Mouse (Mus musculus): Measurements from ENCODE around the gene Axin1. TPM values are rescaled to one million over a fixed set of nuclear protein-coding genes. Genes with fewer than 3 reads are reported as not detected.
A peak's percentile ranks its signal among the peaks of the same experiment; 100 is the strongest.

The Axin1 gene
- polyA plus RNA-seq, 1 experiment from 2014 or later: 7.8 TPM

GRCm38 (mm10) chr17:26125226-26125625, 13.3 kb upstream of the Axin1 start:
- Histone ChIP-seq H3K4me1 (ENCODE audit: control insufficient read depth, insufficient read depth, low read length) (peaks cover 8% of the 10 kb centered on the region; the same call in 1 of the 2 replicates), H3K9me3 (replicated peaks; ENCODE audit: control insufficient read depth, low read length) (no peaks in the 10 kb centered on the region), H3K27ac (ENCODE audit: low read depth, low read length) (no peak overlapping the region), H3K4me3 (ENCODE audit: low read depth, low read length) (no peak overlapping the region), H3K27me3 (ENCODE audit: control insufficient read depth, insufficient read depth, low read length) (no peaks in the 10 kb centered on the region), H3K9ac (ENCODE audit: low read depth, low read length) (no peak overlapping the region), H3K4me2 (no peak overlapping the region), H3K36me3 (ENCODE audit: control insufficient read depth, insufficient read depth, low read length) (peaks cover 28% of the 10 kb centered on the region)
- WGBS (ENCODE audit: insufficient replicate concordance): 89% methylated on average over 10 of the region's 10 CpGs
- no peak for ATAC-seq (replicated peaks; ENCODE audit: insufficient number of reproducible peaks, low FRiP score, low TSS enrichment)

GRCm38 (mm10) chr17:26131062-26131732, 7.3 kb upstream of the Axin1 start:
- H3K27ac ChIP-seq (ENCODE audit: low read depth, low read length): no peak overlapping the region
- no peaks in the 10 kb centered on the region for H3K4me1 ChIP-seq (ENCODE audit: control insufficient read depth, insufficient read depth, low read length)
- WGBS (ENCODE audit: insufficient replicate concordance): 82% methylated on average over 18 of the region's 18 CpGs
- H3K9me3 ChIP-seq (replicated peaks; ENCODE audit: control insufficient read depth, low read length): no peaks in the 10 kb centered on the region
- H3K27me3 ChIP-seq (ENCODE audit: control insufficient read depth, insufficient read depth, low read length): no peaks in the 10 kb centered on the region
- no peak for ATAC-seq (replicated peaks; ENCODE audit: insufficient number of reproducible peaks, low FRiP score, low TSS enrichment)
- no peak overlapping the region for H3K4me2 ChIP-seq
- no peak overlapping the region for H3K4me3 ChIP-seq (ENCODE audit: low read depth, low read length)
- no peak overlapping the region for H3K9ac ChIP-seq (ENCODE audit: low read depth, low read length)
- peaks cover 27% of the 10 kb centered on the region for H3K36me3 ChIP-seq (ENCODE audit: control insufficient read depth, insufficient read depth, low read length)

DNA sequence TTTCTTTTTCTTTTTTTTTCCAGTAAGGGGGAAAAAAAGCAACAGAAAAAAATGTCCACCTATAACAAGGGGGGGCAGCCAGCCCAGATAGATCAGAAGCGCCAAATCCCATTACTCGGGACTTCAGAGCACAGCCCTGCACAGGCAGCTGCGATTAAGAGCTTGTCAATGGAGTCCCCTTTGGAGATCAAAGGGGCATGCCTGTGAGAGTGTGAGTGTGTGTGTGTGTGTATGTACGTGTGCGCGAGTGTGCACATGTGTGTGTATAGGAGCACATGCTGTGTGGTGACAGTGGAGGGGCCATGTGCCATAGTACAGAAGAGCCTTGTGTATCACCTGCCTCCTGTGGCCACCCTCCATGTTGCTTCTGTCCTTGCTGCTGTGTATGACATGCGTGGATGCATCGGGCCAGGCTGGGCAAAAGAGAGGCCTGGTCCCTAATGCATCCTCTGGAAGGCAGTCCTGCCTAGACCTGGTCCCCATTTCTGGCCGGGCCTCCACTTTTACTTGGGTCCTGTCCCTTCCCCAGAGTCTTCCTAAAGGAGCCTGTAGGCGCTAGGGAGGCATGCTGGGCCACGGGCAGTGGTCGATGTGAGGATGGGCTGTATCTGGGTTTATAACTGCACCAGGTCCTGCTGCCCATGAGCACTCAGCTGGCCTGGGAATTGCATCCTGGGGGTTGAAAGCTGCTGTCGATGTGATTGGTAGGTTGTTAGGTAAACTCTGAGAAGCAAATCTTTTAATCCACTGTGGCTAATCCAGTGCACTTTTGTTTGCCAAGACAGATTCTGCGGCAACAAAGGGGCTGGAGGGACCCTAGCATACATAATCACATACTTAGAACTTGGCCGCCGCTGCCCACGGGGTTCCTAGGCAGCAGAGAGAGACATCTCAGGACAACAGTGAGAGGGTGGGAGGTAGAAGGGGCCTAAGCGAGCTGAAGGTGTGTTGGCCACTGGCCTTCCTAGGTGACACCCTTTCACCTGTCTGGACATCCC, 6.3 kb upstream of the Axin1 start:
- no peak overlapping the region for H3K4me3 ChIP-seq (ENCODE audit: low read depth, low read length)
- no peak for ATAC-seq (replicated peaks; ENCODE audit: insufficient number of reproducible peaks, low FRiP score, low TSS enrichment)
- H3K36me3 ChIP-seq (ENCODE audit: control insufficient read depth, insufficient read depth, low read length): peaks cover 18% of the 10 kb centered on the region
- H3K9ac ChIP-seq (ENCODE audit: low read depth, low read length): no peak overlapping the region
- no peak overlapping the region for H3K4me2 ChIP-seq
- H3K27me3 ChIP-seq (ENCODE audit: control insufficient read depth, insufficient read depth, low read length): no peaks in the 10 kb centered on the region
- H3K9me3 ChIP-seq (replicated peaks; ENCODE audit: control insufficient read depth, low read length): no peaks in the 10 kb centered on the region
- no peaks in the 10 kb centered on the region for H3K4me1 ChIP-seq (ENCODE audit: control insufficient read depth, insufficient read depth, low read length)
- no peak overlapping the region for H3K27ac ChIP-seq (ENCODE audit: low read depth, low read length)
- WGBS (ENCODE audit: insufficient replicate concordance): 89% methylated on average over 18 of the region's 18 CpGs

DNA sequence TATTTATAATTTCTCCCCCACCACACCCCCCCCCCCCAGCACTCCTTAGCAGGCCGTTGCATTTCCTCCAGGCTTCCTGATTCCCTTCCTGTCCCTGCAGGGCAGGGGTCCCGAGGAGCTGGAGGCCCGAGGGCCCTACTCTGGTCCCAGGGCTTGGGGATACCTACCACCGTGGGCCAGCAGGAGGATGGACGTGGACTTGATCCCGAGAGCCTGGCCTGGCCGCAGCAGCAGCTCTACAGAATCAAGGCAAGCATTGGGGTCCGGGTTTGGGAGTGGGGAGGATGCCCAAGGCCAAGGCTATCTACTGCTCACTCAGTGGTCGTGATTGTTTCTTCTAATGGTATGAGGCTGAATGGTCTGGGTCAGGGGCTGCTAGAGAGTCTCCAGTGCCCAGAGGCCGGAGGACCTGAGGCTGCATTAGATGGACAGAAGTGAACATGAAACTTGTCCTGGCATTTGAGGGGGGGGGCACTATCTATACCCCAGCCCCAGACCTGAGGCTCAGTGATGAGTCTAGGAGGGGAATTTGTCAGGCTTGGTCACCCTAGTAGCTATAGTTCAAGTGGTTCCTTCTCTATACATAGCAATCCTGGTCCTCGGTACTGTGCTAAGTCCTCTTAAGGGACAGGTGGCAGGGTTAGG, 1.3 kb upstream of the Axin1 start:
- Histone ChIP-seq H3K9ac (ENCODE audit: low read depth, low read length) (peak overlapping the region; percentile 34; the same call in 1 of the 2 replicates), H3K27me3 (ENCODE audit: control insufficient read depth, insufficient read depth, low read length) (no peaks in the 10 kb centered on the region), H3K4me3 (ENCODE audit: low read depth, low read length) (no peak overlapping the region), H3K36me3 (ENCODE audit: control insufficient read depth, insufficient read depth, low read length) (peaks cover 1% of the 10 kb centered on the region; the same call in 1 of the 2 replicates), H3K9me3 (replicated peaks; ENCODE audit: control insufficient read depth, low read length) (no peaks in the 10 kb centered on the region), H3K4me1 (ENCODE audit: control insufficient read depth, insufficient read depth, low read length) (peaks cover 9% of the 10 kb centered on the region; the same call in 1 of the 2 replicates), H3K4me2 (peak overlapping the region; percentile 76; the same call in 1 of the 2 replicates), H3K27ac (ENCODE audit: low read depth, low read length) (no peak overlapping the region)
- ATAC-seq (replicated peaks; ENCODE audit: insufficient number of reproducible peaks, low FRiP score, low TSS enrichment): no peak
- 74% methylated on average over 11 of the region's 11 CpGs for WGBS (ENCODE audit: insufficient replicate concordance)

DNA sequence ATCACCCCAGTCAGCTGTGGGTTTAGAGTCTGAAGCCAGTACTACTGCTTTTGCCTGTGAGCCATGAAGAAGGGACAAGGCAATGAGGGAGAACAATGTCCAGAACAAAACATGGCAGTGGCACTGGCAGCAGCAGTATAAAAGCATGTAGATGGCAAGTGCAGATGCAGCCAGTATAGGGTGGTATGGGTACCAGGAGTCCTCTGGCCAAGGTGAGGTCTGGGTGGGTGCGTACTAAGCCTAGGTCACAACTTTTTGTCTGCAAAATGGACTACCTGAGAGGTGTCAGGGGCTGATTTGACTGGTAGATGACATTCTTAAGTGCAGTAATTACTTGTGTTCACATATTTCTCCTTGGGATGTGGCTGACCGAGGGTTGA, 747 bp upstream of the Axin1 start:
- no peak for ATAC-seq (replicated peaks; ENCODE audit: insufficient number of reproducible peaks, low FRiP score, low TSS enrichment)
- Histone ChIP-seq H3K4me3 (ENCODE audit: low read depth, low read length) (peak overlapping the region; percentile 90), H3K27me3 (ENCODE audit: control insufficient read depth, insufficient read depth, low read length) (no peaks in the 10 kb centered on the region), H3K9ac (ENCODE audit: low read depth, low read length) (peak overlapping the region; percentile 59), H3K27ac (ENCODE audit: low read depth, low read length) (peak overlapping the region; percentile 94), H3K4me2 (peak overlapping the region; percentile 76), H3K4me1 (ENCODE audit: control insufficient read depth, insufficient read depth, low read length) (peaks cover 9% of the 10 kb centered on the region; the same call in 1 of the 2 replicates), H3K36me3 (ENCODE audit: control insufficient read depth, insufficient read depth, low read length) (no peaks in the 10 kb centered on the region), H3K9me3 (replicated peaks; ENCODE audit: control insufficient read depth, low read length) (no peaks in the 10 kb centered on the region)
- WGBS (ENCODE audit: insufficient replicate concordance): 73% methylated on average over 2 of the region's 2 CpGs

DNA sequence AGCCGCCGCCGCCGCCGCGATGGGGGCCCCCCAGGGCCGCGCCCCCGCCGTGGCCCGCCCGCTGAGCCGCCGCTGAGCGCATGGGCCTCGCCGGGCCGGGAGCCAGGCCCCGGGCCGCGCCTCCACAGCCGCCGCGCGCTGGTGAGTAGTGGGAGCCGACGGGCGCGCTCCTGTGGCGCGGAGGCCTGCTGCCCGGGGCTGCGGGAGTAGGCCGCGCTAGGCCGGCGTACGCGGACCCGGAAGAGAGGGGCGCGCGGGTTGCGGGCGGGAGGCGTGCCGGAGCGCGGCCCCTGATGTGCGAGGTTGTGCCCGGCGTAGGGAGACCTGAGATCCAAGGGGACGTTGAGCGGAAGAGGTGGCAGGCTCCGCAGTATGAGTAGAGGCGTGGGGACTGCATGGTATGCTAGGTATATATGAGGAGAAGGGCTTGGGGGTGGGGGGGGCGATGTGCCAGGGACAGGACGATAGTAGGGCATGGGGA, 453 bp downstream of the Axin1 start:
- Histone ChIP-seq H3K36me3 (ENCODE audit: control insufficient read depth, insufficient read depth, low read length) (peaks cover 8% of the 10 kb centered on the region), H3K4me2 (peak overlapping the region; percentile 76), H3K4me3 (ENCODE audit: low read depth, low read length) (peak overlapping the region; percentile 90), H3K4me1 (ENCODE audit: control insufficient read depth, insufficient read depth, low read length) (peaks cover 9% of the 10 kb centered on the region; the same call in 1 of the 2 replicates), H3K27ac (ENCODE audit: low read depth, low read length) (peak overlapping the region; percentile 94), H3K27me3 (ENCODE audit: control insufficient read depth, insufficient read depth, low read length) (no peaks in the 10 kb centered on the region), H3K9me3 (replicated peaks; ENCODE audit: control insufficient read depth, low read length) (no peaks in the 10 kb centered on the region), H3K9ac (ENCODE audit: low read depth, low read length) (peak overlapping the region; percentile 94)
- peak; percentile 67 for ATAC-seq (replicated peaks; ENCODE audit: insufficient number of reproducible peaks, low FRiP score, low TSS enrichment)
- under 1% methylated on average over 53 of the region's 58 CpGs for WGBS (ENCODE audit: insufficient replicate concordance)

DNA sequence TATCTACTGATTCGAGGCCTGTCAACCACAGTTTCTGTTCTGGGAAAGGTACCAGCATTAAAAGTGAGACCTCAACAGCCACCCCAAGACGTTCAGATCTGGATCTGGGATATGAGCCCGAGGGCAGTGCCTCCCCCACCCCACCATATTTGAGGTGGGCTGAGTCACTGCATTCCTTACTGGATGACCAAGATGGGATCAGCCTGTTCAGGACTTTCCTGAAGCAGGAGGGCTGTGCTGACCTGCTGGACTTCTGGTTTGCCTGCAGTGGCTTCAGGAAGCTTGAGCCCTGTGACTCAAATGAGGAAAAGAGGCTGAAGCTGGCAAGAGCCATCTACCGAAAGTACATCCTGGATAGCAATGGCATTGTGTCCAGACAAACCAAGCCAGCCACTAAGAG, 4.3 kb downstream of the Axin1 start:
- Histone ChIP-seq H3K27me3 (ENCODE audit: control insufficient read depth, insufficient read depth, low read length) (no peaks in the 10 kb centered on the region), H3K27ac (ENCODE audit: low read depth, low read length) (no peak overlapping the region), H3K4me1 (ENCODE audit: control insufficient read depth, insufficient read depth, low read length) (peaks cover 9% of the 10 kb centered on the region; the same call in 1 of the 2 replicates), H3K36me3 (ENCODE audit: control insufficient read depth, insufficient read depth, low read length) (peaks cover 10% of the 10 kb centered on the region), H3K9me3 (replicated peaks; ENCODE audit: control insufficient read depth, low read length) (no peaks in the 10 kb centered on the region), H3K4me3 (ENCODE audit: low read depth, low read length) (no peak overlapping the region), H3K4me2 (no peak overlapping the region), H3K9ac (ENCODE audit: low read depth, low read length) (no peak overlapping the region)
- 86% methylated on average over 4 of the region's 4 CpGs for WGBS (ENCODE audit: insufficient replicate concordance)
- ATAC-seq (replicated peaks; ENCODE audit: insufficient number of reproducible peaks, low FRiP score, low TSS enrichment): no peak

DNA sequence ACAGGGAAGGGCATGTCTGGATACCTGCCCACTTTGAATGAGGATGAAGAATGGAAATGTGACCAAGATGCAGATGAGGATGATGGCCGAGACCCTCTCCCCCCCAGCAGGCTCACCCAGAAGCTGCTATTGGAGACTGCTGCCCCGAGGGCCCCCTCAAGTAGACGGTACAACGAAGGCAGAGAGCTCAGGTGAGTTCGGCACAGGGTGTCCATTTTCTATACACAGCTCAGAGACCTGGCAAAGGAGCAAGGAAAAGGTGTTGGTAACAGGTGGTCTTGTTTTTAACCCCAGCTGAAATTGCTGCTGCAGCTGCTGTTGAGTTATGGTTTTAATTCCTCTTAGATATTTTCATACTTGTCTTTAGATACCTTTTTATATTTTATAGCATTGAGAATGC, 4.9 kb downstream of the Axin1 start:
- no peak overlapping the region for H3K9ac ChIP-seq (ENCODE audit: low read depth, low read length)
- 93% methylated on average over 5 of the region's 5 CpGs for WGBS (ENCODE audit: insufficient replicate concordance)
- no peak overlapping the region for H3K4me2 ChIP-seq
- H3K9me3 ChIP-seq (replicated peaks; ENCODE audit: control insufficient read depth, low read length): no peaks in the 10 kb centered on the region
- no peak for ATAC-seq (replicated peaks; ENCODE audit: insufficient number of reproducible peaks, low FRiP score, low TSS enrichment)
- peaks cover 12% of the 10 kb centered on the region for H3K36me3 ChIP-seq (ENCODE audit: control insufficient read depth, insufficient read depth, low read length)
- H3K4me1 ChIP-seq (ENCODE audit: control insufficient read depth, insufficient read depth, low read length): peaks cover 9% of the 10 kb centered on the region; the same call in 1 of the 2 replicates
- no peak overlapping the region for H3K27ac ChIP-seq (ENCODE audit: low read depth, low read length)
- H3K27me3 ChIP-seq (ENCODE audit: control insufficient read depth, insufficient read depth, low read length): no peaks in the 10 kb centered on the region
- H3K4me3 ChIP-seq (ENCODE audit: low read depth, low read length): no peak overlapping the region
